Mouse (Mus musculus): ENCODE measurements around the gene Tmem184a.

GRCm38 (mm10) chr5:139815964-139816363, 3.8 kb downstream of the Tmem184a start:
- TF ChIP-seq CTCF (IDR thresholded peaks at IDR 0.05; ENCODE audit: control insufficient read depth, insufficient read depth, low read length) = no peak
- no peak for TF ChIP-seq POLR2A (IDR thresholded peaks at IDR 0.05; ENCODE audit: borderline replicate concordance, control insufficient read depth, low read depth, low read length)
